Mouse (Mus musculus) intestine, embryonic 14.5 days (tissue): ENCODE data around the gene Ehhadh. TPM values are rescaled to one million over a fixed set of nuclear protein-coding genes. Genes with fewer than 3 reads are reported as not detected.

Experiments used
- ATAC-seq: fragments of 200-750 bp; cut with Nextera tagmentation; replicated peaks from 2 replicates; pipeline ENCODE4 v1.8.0; 2017; ENCODE audit warnings: low read depth, moderate number of reproducible peaks, moderate TSS enrichment, moderate library complexity; ENCODE audit not compliant: low FRiP score, low TSS enrichment
- DNase-seq: peaks from one replicate; pipeline ENCODE4 v3.0.0-alpha.2; 2018; ENCODE audit warnings: low spot score
- H3K27ac ChIP-seq: fragments of 300-500 bp; sonication (generic); 2 replicates; pipeline ENCODE4 v1.5.1; 2014; ENCODE audit warnings: low read depth, mild to moderate bottlenecking, control low read depth
- H3K27me3 ChIP-seq: fragments of 300-500 bp; sonication (generic); replicated peaks from 2 replicates; pipeline ENCODE4 v1.6.1; 2014; ENCODE audit warnings: low read length, control low read depth; ENCODE audit not compliant: control insufficient read depth, insufficient read depth
- H3K36me3 ChIP-seq: fragments of 300-500 bp; sonication (generic); 2 replicates; pipeline ENCODE4 v1.6.1; 2014; ENCODE audit warnings: low read length, control low read depth; ENCODE audit not compliant: control insufficient read depth, insufficient read depth
- H3K4me1 ChIP-seq: fragments of 300-500 bp; sonication (generic); replicated peaks from 2 replicates; pipeline ENCODE4 v1.6.1; 2014; ENCODE audit warnings: low read length, control low read depth, mixed read lengths; ENCODE audit not compliant: control insufficient read depth, insufficient read depth
- H3K4me2 ChIP-seq: fragments of 300-500 bp; sonication (generic); 2 replicates; pipeline ENCODE4 v1.6.1; 2014; ENCODE audit warnings: low read length
- H3K4me3 ChIP-seq: fragments of 300-500 bp; sonication (generic); 2 replicates; pipeline ENCODE4 v1.5.1; 2014; ENCODE audit warnings: low read depth, low read length, control low read depth, mixed read lengths
- H3K9ac ChIP-seq: fragments of 300-500 bp; sonication (generic); 2 replicates; pipeline ENCODE4 v1.6.1; 2014; ENCODE audit warnings: mild to moderate bottlenecking, low read length
- H3K9me3 ChIP-seq: fragments of 300-500 bp; sonication (generic); 2 replicates; pipeline ENCODE4 v1.6.1; 2016; ENCODE audit warnings: low read length, control low read depth; ENCODE audit not compliant: control insufficient read depth
- WGBS: fragments of 180-500 bp; shearing (Covaris S2); extraction: QIAGEN DNeasy Blood & Tissue Kit; methylation state at CpG from one replicate; pipeline ENCODE4 v1.1.7; 2014; 5-methylcytosine and 5-hydroxymethylcytosine counted together
- polyA plus RNA-seq: library from polyadenylated mRNA; unstranded; fragments of >200 nt; fragmentation: Nextera tagmentation; extraction: Ambion mirVana; gene quantifications from 2 replicates; pipeline ENCODE4 v1.2.1, GENCODE M21; 2014

Ehhadh gene
- polyA plus RNA-seq, 1 experiment from 2014 or later, result 4.8 TPM

DNA sequence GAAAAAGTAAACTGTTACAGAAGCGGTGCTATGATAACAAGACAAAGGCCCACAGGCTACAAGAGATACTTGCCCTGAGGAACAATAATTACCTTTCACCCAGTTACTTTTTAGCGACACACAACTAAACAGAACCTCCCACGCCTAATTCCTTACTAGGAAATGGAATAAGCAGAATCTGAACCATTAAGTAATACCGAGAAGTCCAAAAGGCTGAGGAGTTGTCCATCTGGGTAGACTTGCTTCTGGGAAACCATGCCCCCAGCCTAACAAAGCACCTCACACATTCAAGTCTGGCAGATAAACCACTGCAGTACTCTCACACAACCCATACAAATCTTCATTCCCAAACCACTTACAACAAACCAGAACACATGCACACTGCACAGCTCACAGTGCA is 8.5 kb downstream of the Ehhadh start:
- Histone ChIP-seq H3K36me3 (no peaks in the 10 kb centered on the region), H3K27ac (no peak overlapping the region), H3K9ac (no peak overlapping the region), H3K4me3 (no peak overlapping the region), H3K4me1 (no peaks in the 10 kb centered on the region), H3K9me3 (no peaks in the 10 kb centered on the region), H3K27me3 (no peaks in the 10 kb centered on the region), H3K4me2 (peak overlapping the region; percentile 11; the same call in 1 of the 2 replicates)
- ATAC-seq (no peak), DNase-seq (no peak)
- 87% methylated on average over 4 of the region's 4 CpGs for WGBS

DNA sequence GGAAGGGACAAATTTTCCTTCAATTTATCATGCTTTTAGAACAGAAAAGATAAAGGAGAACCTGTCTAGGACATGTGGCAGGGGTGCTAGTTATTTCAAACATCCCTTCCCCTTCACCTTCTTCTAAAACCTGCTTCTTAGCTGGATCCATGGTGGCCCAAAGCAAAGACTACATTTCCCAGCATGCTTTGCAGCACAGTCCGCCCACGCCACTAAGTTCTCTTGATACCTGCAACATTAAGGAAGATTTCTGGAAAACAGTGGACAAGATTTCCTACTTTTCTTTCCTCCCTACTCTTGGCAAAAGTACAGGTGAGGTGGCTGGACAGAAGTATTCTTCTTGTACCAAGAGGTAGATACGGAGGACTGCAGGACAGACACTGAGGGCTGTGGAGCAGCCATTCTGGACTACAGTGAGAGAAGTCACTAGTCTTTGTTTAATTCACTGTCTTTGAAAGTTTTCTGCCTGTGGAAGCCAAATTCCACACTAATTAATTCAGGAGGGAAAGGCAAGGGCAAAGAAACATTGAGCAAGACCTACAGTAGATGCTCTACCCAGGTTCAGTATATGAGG is 9.2 kb downstream of the Ehhadh start:
- DNase-seq, result no peak

GRCm38 (mm10) chr16:21774725-21775124 is 12.9 kb downstream of the Ehhadh start:
- DNase-seq (no peak), ATAC-seq (no peak)
- no peaks in the 10 kb centered on the region for H3K4me1 ChIP-seq
- no peak overlapping the region for H3K27ac ChIP-seq
- no peak overlapping the region for H3K4me2 ChIP-seq
- H3K4me3 ChIP-seq, result no peak overlapping the region
- WGBS, result 88% methylated on average over 4 of the region's 4 CpGs
- no peak overlapping the region for H3K9ac ChIP-seq
- no peaks in the 10 kb centered on the region for H3K9me3 ChIP-seq
- H3K27me3 ChIP-seq, result no peaks in the 10 kb centered on the region
- H3K36me3 ChIP-seq, result no peaks in the 10 kb centered on the region

More for the DNA sequence above, 9.2 kb downstream of the Ehhadh start:
- H3K27ac ChIP-seq, result no peak overlapping the region
- 49% methylated on average over 3 of the region's 3 CpGs for WGBS
- no peaks in the 10 kb centered on the region for H3K36me3 ChIP-seq
- H3K4me3 ChIP-seq, result peak overlapping the region; percentile 16; the same call in 1 of the 2 replicates
- peak overlapping the region; percentile 11 for H3K4me2 ChIP-seq
- H3K9ac ChIP-seq, result no peak overlapping the region
- no peaks in the 10 kb centered on the region for H3K9me3 ChIP-seq
- no peak for ATAC-seq
- H3K4me1 ChIP-seq, result no peaks in the 10 kb centered on the region
- H3K27me3 ChIP-seq, result no peaks in the 10 kb centered on the region

DNA sequence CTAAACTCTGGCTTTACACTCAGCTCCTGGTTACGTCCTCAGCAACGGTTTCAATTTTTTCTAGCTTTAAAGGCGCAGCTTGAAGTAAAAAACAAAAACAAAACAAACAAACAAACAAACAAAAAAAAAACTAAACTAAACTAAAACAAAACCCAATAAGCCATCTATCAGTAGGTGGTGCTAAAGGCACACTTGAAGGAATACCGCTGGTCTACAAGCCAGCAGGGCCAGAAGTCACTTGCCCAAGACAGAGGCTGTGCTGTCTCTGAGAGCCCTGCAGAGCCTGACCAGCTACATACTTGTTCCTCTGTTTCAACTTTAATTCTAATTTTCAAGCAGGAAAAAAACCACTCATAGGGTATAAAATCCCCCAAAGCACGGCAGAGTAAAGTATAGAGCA is 17.9 kb downstream of the Ehhadh start:
- H3K27ac ChIP-seq, result no peak overlapping the region
- no peaks in the 10 kb centered on the region for H3K27me3 ChIP-seq
- H3K9ac ChIP-seq, result no peak overlapping the region
- ATAC-seq (no peak), DNase-seq (no peak)
- H3K9me3 ChIP-seq, result no peaks in the 10 kb centered on the region
- no peak overlapping the region for H3K4me3 ChIP-seq
- H3K4me1 ChIP-seq, result no peaks in the 10 kb centered on the region
- 78% methylated on average over 5 of the region's 5 CpGs for WGBS
- no peaks in the 10 kb centered on the region for H3K36me3 ChIP-seq
- H3K4me2 ChIP-seq, result no peak overlapping the region

DNA sequence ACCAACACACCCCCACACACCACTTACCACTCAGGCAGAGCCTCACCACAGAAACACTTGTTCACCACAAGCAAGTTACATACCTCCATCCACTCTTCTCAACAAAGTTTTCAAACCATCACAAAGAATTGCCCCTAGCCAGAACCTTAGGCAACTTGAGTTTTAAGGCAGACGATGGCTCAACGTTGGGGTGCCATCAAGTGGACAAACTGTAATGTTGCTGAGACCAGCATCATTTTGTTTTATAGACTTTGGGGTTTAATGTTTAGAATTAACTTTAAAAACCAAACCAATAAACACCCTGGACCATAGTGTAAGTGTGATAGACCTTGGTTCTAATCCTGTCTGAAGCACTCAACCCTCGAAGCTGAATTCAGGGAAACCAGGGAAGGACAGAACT is 19.4 kb downstream of the Ehhadh start:
- no peak for ATAC-seq
- Histone ChIP-seq H3K27me3 (no peaks in the 10 kb centered on the region), H3K4me3 (no peak overlapping the region), H3K4me2 (no peak overlapping the region), H3K9me3 (no peaks in the 10 kb centered on the region), H3K36me3 (no peaks in the 10 kb centered on the region), H3K9ac (no peak overlapping the region), H3K4me1 (no peaks in the 10 kb centered on the region), H3K27ac (no peak overlapping the region)
- no peak for DNase-seq
- WGBS, result 80% methylated on average over 3 of the region's 3 CpGs

DNA sequence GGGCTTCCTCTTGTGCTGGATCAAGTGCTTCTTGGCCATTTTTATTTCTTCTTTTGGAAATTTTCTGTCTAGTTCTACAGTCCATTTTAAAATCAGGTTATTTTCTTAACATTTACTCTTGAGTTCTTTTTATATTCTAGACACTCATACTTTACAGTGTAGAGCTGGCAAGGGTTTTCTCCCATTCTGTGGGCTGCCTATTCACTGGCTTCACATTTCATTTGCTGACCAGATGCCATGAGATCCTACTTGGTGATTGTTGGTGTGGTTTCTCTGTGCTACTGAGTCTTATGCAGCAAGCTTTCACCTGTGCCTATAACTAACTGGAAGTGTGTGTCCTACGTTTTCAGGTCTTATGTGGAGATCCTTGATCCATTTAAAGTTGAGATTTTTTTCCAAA is 29.2 kb downstream of the Ehhadh start:
- DNase-seq (no peak), ATAC-seq (no peak)
- Histone ChIP-seq H3K4me3 (no peak overlapping the region), H3K27ac (no peak overlapping the region), H3K4me2 (no peak overlapping the region), H3K4me1 (no peaks in the 10 kb centered on the region), H3K9ac (no peak overlapping the region), H3K36me3 (0 out of 2 replicates have a peak, but pooled peaks cover 5% of the 10 kb centered on the region), H3K9me3 (no peaks in the 10 kb centered on the region), H3K27me3 (no peaks in the 10 kb centered on the region)
- 94% methylated on average over 1 of the region's 1 CpGs for WGBS

- ATAC-seq (no peak), DNase-seq (no peak)
- no peaks in the 10 kb centered on the region for H3K27me3 ChIP-seq
- H3K36me3 ChIP-seq, result no peaks in the 10 kb centered on the region
- H3K27ac ChIP-seq, result no peak overlapping the region
- no peaks in the 10 kb centered on the region for H3K9me3 ChIP-seq
- H3K9ac ChIP-seq, result no peak overlapping the region
- no peak overlapping the region for H3K4me3 ChIP-seq
- H3K4me1 ChIP-seq, result no peaks in the 10 kb centered on the region
- H3K4me2 ChIP-seq, result no peak overlapping the region
- WGBS, result 92% methylated on average over 6 of the region's 6 CpGs
Observed at GRCm38 (mm10) chr16:21743401-21743800, 44.2 kb downstream of the Ehhadh start.

GRCm38 (mm10) chr16:21742898-21743297 is 44.7 kb downstream of the Ehhadh start:
- Histone ChIP-seq H3K4me2 (no peak overlapping the region), H3K9me3 (no peaks in the 10 kb centered on the region), H3K4me3 (no peak overlapping the region), H3K4me1 (no peaks in the 10 kb centered on the region), H3K27me3 (no peaks in the 10 kb centered on the region), H3K36me3 (no peaks in the 10 kb centered on the region), H3K9ac (no peak overlapping the region), H3K27ac (no peak overlapping the region)
- no peak for ATAC-seq
- DNase-seq, result no peak
- 94% methylated on average over 5 of the region's 5 CpGs for WGBS

GRCm38 (mm10) chr16:21742191-21742870 is 45.3 kb downstream of the Ehhadh start:
- H3K9ac ChIP-seq, result no peak overlapping the region
- 83% methylated on average over 5 of the region's 5 CpGs for WGBS
- H3K9me3 ChIP-seq, result no peaks in the 10 kb centered on the region
- no peaks in the 10 kb centered on the region for H3K36me3 ChIP-seq
- no peaks in the 10 kb centered on the region for H3K4me1 ChIP-seq
- no peak for ATAC-seq
- H3K27me3 ChIP-seq, result no peaks in the 10 kb centered on the region
- no peak overlapping the region for H3K4me3 ChIP-seq
- no peak overlapping the region for H3K27ac ChIP-seq
- no peak for DNase-seq
- H3K4me2 ChIP-seq, result no peak overlapping the region
